Mouse (Mus musculus) stomach, postnatal 0 days (tissue): ENCODE results near the gene Ldb3. TPM values are rescaled to one million over a fixed set of nuclear protein-coding genes. Genes with fewer than 3 reads are reported as not detected.
A peak's percentile ranks its signal among the peaks of the same experiment; 100 is the strongest.

Experiments used
- ATAC-seq: fragments of 200-750 bp; cut with Nextera tagmentation; 2 replicates; pipeline ENCODE4 v1.8.0; 2017; ENCODE audit not compliant: low FRiP score, low TSS enrichment
- DNase-seq: peaks from one replicate; pipeline ENCODE4 v3.0.0-alpha.2; 2016; ENCODE audit warnings: low spot score
- H3K27ac ChIP-seq: fragments of 300-500 bp; sonication (generic); replicated peaks from 2 replicates; pipeline ENCODE4 v1.5.1; 2014; ENCODE audit warnings: mild to moderate bottlenecking, control low read depth
- H3K27me3 ChIP-seq: fragments of 300-500 bp; sonication (generic); 2 replicates; pipeline ENCODE4 v1.6.1; 2014; ENCODE audit warnings: low read length; ENCODE audit not compliant: control insufficient read depth, insufficient read depth
- H3K36me3 ChIP-seq: fragments of 300-500 bp; sonication (generic); 2 replicates; pipeline ENCODE4 v1.6.1; 2014; ENCODE audit warnings: low read length, mixed read lengths; ENCODE audit not compliant: control insufficient read depth, insufficient read depth
- H3K4me1 ChIP-seq: fragments of 300-500 bp; sonication (generic); replicated peaks from 2 replicates; pipeline ENCODE4 v1.6.1; 2014; ENCODE audit warnings: antibody characterized with exemption; ENCODE audit not compliant: control insufficient read depth, insufficient read depth
- H3K4me2 ChIP-seq: fragments of 300-500 bp; sonication (generic); replicated peaks from 2 replicates; pipeline ENCODE4 v1.6.1; 2014; ENCODE audit warnings: low read depth, mild to moderate bottlenecking, control low read depth, moderate library complexity
- H3K4me3 ChIP-seq: fragments of 300-500 bp; sonication (generic); 2 replicates; pipeline ENCODE4 v1.5.1; 2014; ENCODE audit warnings: low read depth, low read length, control low read depth
- H3K9ac ChIP-seq: fragments of 300-500 bp; sonication (generic); 2 replicates; pipeline ENCODE4 v1.6.1; 2014; ENCODE audit warnings: mild to moderate bottlenecking, low read length, control low read depth, mixed read lengths
- H3K9me3 ChIP-seq: fragments of 300-500 bp; sonication (generic); 2 replicates; pipeline ENCODE4 v1.6.1; 2016; ENCODE audit warnings: low read length; ENCODE audit not compliant: control insufficient read depth
- CTCF ChIP-seq: IDR thresholded peaks from 2 replicates; pipeline ENCODE4 v1.5.1; 2016; ENCODE audit warnings: antibody characterized with exemption, low read depth, mild to moderate bottlenecking, moderate library complexity
- EP300 ChIP-seq: optimal IDR thresholded peaks from 2 replicates; pipeline ENCODE3; 2016; ENCODE audit warnings: antibody characterized with exemption
- WGBS: fragments of 180-500 bp; shearing (Covaris S2); extraction: QIAGEN DNeasy Blood & Tissue Kit; methylation state at CpG from one replicate; pipeline ENCODE4 v1.1.7; 2014; 5-methylcytosine and 5-hydroxymethylcytosine counted together
- polyA plus RNA-seq: library from polyadenylated mRNA; unstranded; fragments of >200 nt; fragmentation: Nextera tagmentation; extraction: Ambion mirVana; gene quantifications from 2 replicates; pipeline ENCODE4 v1.2.1, GENCODE M21; 2015

Gene Ldb3
- polyA plus RNA-seq, 1 experiment from 2014 or later, result 1.7 TPM

GRCm38 (mm10) chr14:34535883-34536282 is 52.6 kb downstream of the Ldb3 start:
- ATAC-seq (peak; percentile 78), DNase-seq (peak; percentile 35)
- Histone ChIP-seq H3K4me1 (no peaks in the 10 kb centered on the region; the same call in 1 of the 2 replicates), H3K9ac (no peak overlapping the region), H3K27me3 (no peaks in the 10 kb centered on the region), H3K9me3 (no peaks in the 10 kb centered on the region), H3K4me2 (no peak overlapping the region), H3K4me3 (no peak overlapping the region), H3K36me3 (no peaks in the 10 kb centered on the region), H3K27ac (0 out of 2 replicates have a peak overlapping the region, but pooled peaks have one; percentile 30)
- TF ChIP-seq CTCF, result no peak
- TF ChIP-seq EP300, result no peak
- WGBS, result 41% methylated on average over 4 of the region's 4 CpGs

- Histone ChIP-seq H3K9ac (no peak overlapping the region), H3K9me3 (no peaks in the 10 kb centered on the region), H3K4me1 (no peaks in the 10 kb centered on the region; the same call in 1 of the 2 replicates), H3K27ac (no peak overlapping the region), H3K4me2 (no peak overlapping the region), H3K27me3 (no peaks in the 10 kb centered on the region), H3K36me3 (no peaks in the 10 kb centered on the region), H3K4me3 (no peak overlapping the region)
- DNase-seq, result no peak
- WGBS, result 61% methylated on average over 5 of the region's 5 CpGs
- TF ChIP-seq CTCF, result no peak
- TF ChIP-seq EP300, result no peak
- no peak for ATAC-seq
Measured at GRCm38 (mm10) chr14:34533537-34533936, 54.9 kb downstream of the Ldb3 start.

GRCm38 (mm10) chr14:34532536-34532935 is 55.9 kb downstream of the Ldb3 start:
- Histone ChIP-seq H3K9me3 (no peaks in the 10 kb centered on the region), H3K36me3 (no peaks in the 10 kb centered on the region), H3K27ac (no peak overlapping the region), H3K4me2 (no peak overlapping the region), H3K4me1 (no peaks in the 10 kb centered on the region; the same call in 1 of the 2 replicates), H3K27me3 (no peaks in the 10 kb centered on the region), H3K4me3 (no peak overlapping the region), H3K9ac (no peak overlapping the region)
- TF ChIP-seq EP300, result no peak
- no peak for TF ChIP-seq CTCF
- 46% methylated on average over 6 of the region's 6 CpGs for WGBS
- DNase-seq (no peak), ATAC-seq (no peak)

- Histone ChIP-seq H3K4me2 (no peak overlapping the region), H3K27ac (peak overlapping the region; percentile 79), H3K36me3 (no peaks in the 10 kb centered on the region), H3K9ac (no peak overlapping the region), H3K4me1 (no peaks in the 10 kb centered on the region; the same call in 1 of the 2 replicates), H3K4me3 (no peak overlapping the region), H3K9me3 (no peaks in the 10 kb centered on the region), H3K27me3 (no peaks in the 10 kb centered on the region)
- ATAC-seq (peak; percentile 59; the same call in 1 of the 2 replicates), DNase-seq (no peak)
- TF ChIP-seq EP300, result no peak
- TF ChIP-seq CTCF, result no peak
- 59% methylated on average over 8 of the region's 8 CpGs for WGBS
Measured at GRCm38 (mm10) chr14:34528804-34529203, 59.7 kb downstream of the Ldb3 start.

GRCm38 (mm10) chr14:34522701-34523100 is 65.8 kb downstream of the Ldb3 start, which contains the start of gene 9230112D13Rik:
TSS of gene 9230112D13Rik (minus strand) at chr14:34522801.
- DNase-seq (no peak), ATAC-seq (no peak)
- Histone ChIP-seq H3K36me3 (no peaks in the 10 kb centered on the region), H3K4me3 (no peak within 1 kb of the TSS), H3K27ac (no peak within 1 kb of the TSS), H3K4me1 (no peaks in the 10 kb centered on the region), H3K4me2 (no peak within 1 kb of the TSS), H3K9ac (no peak within 1 kb of the TSS), H3K27me3 (no peaks in the 10 kb centered on the region), H3K9me3 (no peaks in the 10 kb centered on the region)
- 70% methylated on average over 8 of the region's 8 CpGs for WGBS
- TF ChIP-seq CTCF (no peak), EP300 (no peak)

- Histone ChIP-seq H3K4me1 (no peaks in the 10 kb centered on the region), H3K27ac (no peak overlapping the region), H3K4me3 (no peak overlapping the region), H3K36me3 (no peaks in the 10 kb centered on the region), H3K9ac (no peak overlapping the region), H3K9me3 (no peaks in the 10 kb centered on the region), H3K27me3 (no peaks in the 10 kb centered on the region), H3K4me2 (no peak overlapping the region)
- ATAC-seq, result no peak
- TF ChIP-seq CTCF (no peak), EP300 (no peak)
- DNase-seq, result no peak
- 65% methylated on average over 8 of the region's 8 CpGs for WGBS
Measured at GRCm38 (mm10) chr14:34517959-34518544, 70.4 kb downstream of the Ldb3 start.
